Mouse (Mus musculus) stomach, adult 2 months (tissue): ENCODE data around the gene Apol7e. TPM values are rescaled to one million over a fixed set of nuclear protein-coding genes. Genes with fewer than 3 reads are reported as not detected.

Source experiments
- polyA plus RNA-seq: library from polyadenylated mRNA; depleted of rRNA; stranded (reverse); fragments of >200 nt; gene quantifications from 2 replicates; pipeline ENCODE4 v1.2.3, GENCODE M21; 2012; rRNA removed

Gene Apol7e
- polyA plus RNA-seq, result not detected in 2 replicates

GRCm38 (mm10) chr15:77698656-77699055 lies at the start of gene Apol7e:
Gene Apol7e, plus strand, starts transcription at chr15:77698857.

GRCm38 (mm10) chr15:77728739-77729138 lies 30.1 kb downstream of the Apol7e start, which contains the start of gene Apol9b:
Gene Apol9b, plus strand, starts transcription at chr15:77729039.

GRCm38 (mm10) chr15:77756848-77757247 lies 58.2 kb downstream of the Apol7e start, which contains the start of gene Apol8:
Gene Apol8, minus strand, starts transcription at chr15:77757003.

Other genes with a start within 250 kb of the Apol7e start
- not detected in 2 replicates for gene Apol10a, start 221.8 kb upstream of the Apol7e start, polyA plus RNA-seq
- gene Apol11a, start 190.6 kb upstream of the Apol7e start, polyA plus RNA-seq, result not detected in 2 replicates
- gene Apol7c, start 165.5 kb upstream of the Apol7e start, polyA plus RNA-seq, result 0.67 and 0.87 TPM in 2 replicates
- not detected in 2 replicates for gene 1700025B11Rik, start 137.0 kb upstream of the Apol7e start, polyA plus RNA-seq
- gene Apol10b, start 102.7 kb upstream of the Apol7e start, polyA plus RNA-seq, result 0.06 TPM in 1 of 2 replicates, not detected in the other
- gene Gm36245, start 99.6 kb upstream of the Apol7e start, polyA plus RNA-seq, result not detected in 2 replicates
- not detected in 2 replicates for gene Apol11b, start 55.6 kb upstream of the Apol7e start, polyA plus RNA-seq
- gene Apol9b, start 30.2 kb downstream of the Apol7e start, polyA plus RNA-seq, result 0.80 and 1.3 TPM in 2 replicates
- not detected in 2 replicates for gene Apol8, start 58.1 kb downstream of the Apol7e start, polyA plus RNA-seq
- 23.9 and 30.1 TPM in 2 replicates for gene Myh9, start 143.3 kb downstream of the Apol7e start, polyA plus RNA-seq
- 194 and 238 TPM in 2 replicates for gene Txn2, start 230.1 kb downstream of the Apol7e start, polyA plus RNA-seq